Mouse (Mus musculus) lung, adult 2 months (tissue): Measurements from ENCODE around the gene Mcmbp. TPM values are rescaled to one million over a fixed set of nuclear protein-coding genes. Genes with fewer than 3 reads are reported as not detected.
A peak's percentile ranks its signal among the peaks of the same experiment; 100 is the strongest.
"Not testable (repeated sequence)": the region's sequence is repeated elsewhere in the genome, so short reads cannot be mapped to it uniquely, and the experiment has no call there.

Source experiments
- DNase-seq: peaks from one replicate; pipeline ENCODE4 v3.0.0; 2022
- H3K4me1 ChIP-seq: fragments of 200-500 bp; 2 replicates; pipeline ENCODE4 v1.6.1; 2011; ENCODE audit warnings: low read length; ENCODE audit not compliant: control insufficient read depth, insufficient read depth
- H3K4me3 ChIP-seq: fragments of 200-500 bp; replicated peaks from 2 replicates; pipeline ENCODE3; 2011; ENCODE audit warnings: low read depth, mild to moderate bottlenecking, control low read depth, low read length; ENCODE audit errors: extremely low read depth
- CTCF ChIP-seq: fragments of 200-500 bp; IDR thresholded peaks from 2 replicates; pipeline ENCODE4 v1.5.1; 2011; ENCODE audit warnings: mild to moderate bottlenecking, low read length, control low read depth; ENCODE audit not compliant: insufficient read depth
- POLR2A ChIP-seq: fragments of 200-500 bp; IDR thresholded peaks from 2 replicates; pipeline ENCODE4 v1.6.1; 2011; ENCODE audit warnings: low read depth, mild to moderate bottlenecking, control low read depth, low read length, borderline replicate concordance; ENCODE audit errors: extremely low read depth
- WGBS: fragments of 180-500 bp; shearing (Covaris S2); methylation state at CpG from one replicate; pipeline ENCODE4 v1.1.7; 2018; 5-methylcytosine and 5-hydroxymethylcytosine counted together
- polyA plus RNA-seq: library from polyadenylated mRNA; depleted of rRNA; stranded (reverse); fragments of >200 nt; gene quantifications from 2 replicates; pipeline ENCODE4 v1.2.3, GENCODE M21; 2012

Gene Mcmbp
- polyA plus RNA-seq, 1 experiment = 32.5 TPM

GRCm38 (mm10) chr7:128727701-128728100, 12.6 kb downstream of the Mcmbp start:
- H3K4me3 ChIP-seq = no peak overlapping the region
- H3K4me1 ChIP-seq = peaks cover 2% of the 10 kb centered on the region; the same call in 1 of the 2 replicates
- DNase-seq = no peak
- TF ChIP-seq CTCF (no peak), POLR2A (no peak)
- WGBS = 72% methylated on average over 5 of the region's 5 CpGs

DNA sequence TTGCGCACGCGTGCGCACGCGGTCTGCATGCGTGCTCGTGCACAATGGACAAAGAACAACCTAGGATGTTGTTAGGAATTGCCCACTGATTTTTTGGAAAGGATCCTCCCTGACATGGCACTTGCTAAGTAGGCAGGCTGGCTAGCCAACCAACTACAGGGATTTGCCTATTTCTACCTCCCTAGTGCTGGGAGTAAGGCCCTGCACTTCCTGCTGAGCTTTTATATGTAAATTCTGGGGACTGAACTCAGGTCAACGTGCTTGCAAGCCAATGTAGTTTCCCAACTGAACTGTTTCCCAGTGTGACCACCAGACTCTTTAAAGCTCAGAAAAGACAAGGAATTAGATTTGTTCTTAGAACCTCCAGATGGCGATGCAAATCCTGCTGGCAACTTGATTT, 13.3 kb downstream of the Mcmbp start:
- H3K4me1 ChIP-seq = peaks cover 2% of the 10 kb centered on the region; the same call in 1 of the 2 replicates
- WGBS = 90% methylated on average over 10 of the region's 10 CpGs
- no peak overlapping the region for H3K4me3 ChIP-seq
- no peak for DNase-seq
- no peak for TF ChIP-seq POLR2A
- no peak for TF ChIP-seq CTCF

- no peak overlapping the region for H3K4me3 ChIP-seq
- no peak for DNase-seq
- no peaks in the 10 kb centered on the region for H3K4me1 ChIP-seq
- no peak for TF ChIP-seq CTCF
- TF ChIP-seq POLR2A = no peak
- WGBS = 59% methylated on average over 9 of the region's 9 CpGs
Measured at GRCm38 (mm10) chr7:128725189-128725588, 15.1 kb downstream of the Mcmbp start.

DNA sequence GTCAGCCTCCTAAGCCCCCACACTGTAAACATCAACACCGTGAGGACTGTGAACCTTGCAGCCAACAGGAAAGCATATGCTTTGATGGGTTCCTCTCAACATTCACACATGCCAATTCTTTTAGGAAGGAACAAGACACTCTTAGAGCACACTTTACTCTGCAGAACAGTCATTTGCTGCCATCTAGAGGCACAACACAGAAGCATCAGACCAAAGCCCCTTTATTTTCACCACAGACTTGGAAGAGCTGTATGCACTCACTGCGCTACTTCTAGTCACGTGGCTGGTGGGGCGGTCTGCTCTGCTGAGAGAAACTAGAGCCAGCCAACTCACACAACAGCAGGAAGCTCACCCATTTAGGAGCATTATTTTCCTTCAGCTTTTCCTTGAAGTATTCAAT, 15.5 kb downstream of the Mcmbp start:
- TF ChIP-seq POLR2A (no peak), CTCF (peak; percentile 30; the same call in 1 of the 2 replicates)
- H3K4me1 ChIP-seq = no peaks in the 10 kb centered on the region
- 16% methylated on average over 4 of the region's 4 CpGs for WGBS
- no peak overlapping the region for H3K4me3 ChIP-seq
- peak; percentile 40 for DNase-seq

DNA sequence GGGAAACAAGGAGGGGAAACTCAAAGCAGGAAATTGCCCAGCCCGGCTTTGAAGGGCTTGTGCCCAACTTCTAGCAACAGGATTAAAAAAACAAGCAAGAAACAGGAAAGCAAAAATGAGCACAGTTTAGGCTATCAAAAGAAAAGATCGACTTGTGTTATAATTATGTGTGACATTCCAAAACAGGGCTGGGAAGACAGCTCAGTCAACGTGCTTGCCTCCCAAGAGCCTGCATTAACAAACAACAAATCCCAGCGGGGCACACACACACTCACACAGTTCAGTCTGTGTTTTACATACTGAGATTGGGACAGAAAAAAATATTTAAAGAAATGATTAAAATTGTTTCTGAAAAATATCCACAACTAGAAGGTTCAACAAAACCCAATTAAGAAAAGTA, 22.3 kb downstream of the Mcmbp start:
- H3K4me3 ChIP-seq = no peak overlapping the region
- H3K4me1 ChIP-seq = no peaks in the 10 kb centered on the region
- no peak for DNase-seq
- TF ChIP-seq POLR2A (no peak), CTCF (no peak)
- WGBS = 36% methylated on average over 4 of the region's 4 CpGs

- TF ChIP-seq CTCF = peak; percentile 96
- no peak for TF ChIP-seq POLR2A
- no peak overlapping the region for H3K4me3 ChIP-seq
- no peaks in the 10 kb centered on the region for H3K4me1 ChIP-seq
- WGBS = 19% methylated on average over 4 of the region's 4 CpGs
- DNase-seq = peak; percentile 62
Measured at GRCm38 (mm10) chr7:128705735-128706134, 34.6 kb downstream of the Mcmbp start.

GRCm38 (mm10) chr7:128699959-128700358, 40.3 kb downstream of the Mcmbp start:
- H3K4me3 ChIP-seq, DNase-seq, H3K4me1 ChIP-seq: not testable (repeated sequence)
- WGBS = 81% methylated on average over 6 of the region's 6 CpGs

GRCm38 (mm10) chr7:128694848-128695247, 45.4 kb downstream of the Mcmbp start:
- Histone ChIP-seq H3K4me3 (no peak overlapping the region), H3K4me1 (no peaks in the 10 kb centered on the region)
- WGBS = 86% methylated on average over 10 of the region's 10 CpGs
- no peak for DNase-seq
- TF ChIP-seq CTCF (no peak), POLR2A (no peak)

DNA sequence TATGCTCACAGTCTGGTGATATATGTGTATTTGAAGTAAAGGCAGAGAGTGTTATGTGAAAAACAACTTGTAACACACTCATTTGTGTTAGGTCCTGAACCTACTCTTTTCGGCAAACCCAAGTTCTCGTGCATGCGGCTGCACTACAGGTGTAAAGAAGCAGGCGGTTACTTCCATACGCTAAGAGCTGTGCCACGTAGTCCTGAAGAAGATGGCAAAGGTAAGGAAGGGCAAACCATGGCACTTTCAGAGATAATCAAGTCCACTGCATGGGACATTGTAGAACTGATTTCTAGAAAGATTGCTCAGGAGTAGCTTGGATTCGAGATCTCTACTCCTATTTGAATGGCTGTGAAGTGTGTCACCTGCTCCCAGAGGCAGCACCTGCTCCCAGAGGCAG, 48.1 kb downstream of the Mcmbp start:
- no peak for DNase-seq
- TF ChIP-seq POLR2A (no peak), CTCF (no peak)
- no peak overlapping the region for H3K4me3 ChIP-seq
- H3K4me1 ChIP-seq = no peaks in the 10 kb centered on the region
- 88% methylated on average over 7 of the region's 7 CpGs for WGBS

GRCm38 (mm10) chr7:128690796-128691195, 49.5 kb downstream of the Mcmbp start:
- 72% methylated on average over 7 of the region's 7 CpGs for whole genome bisulfite sequencing
- TF ChIP-seq POLR2A (no peak), CTCF (no peak)
- Histone ChIP-seq H3K4me3 (no peak overlapping the region), H3K4me1 (no peaks in the 10 kb centered on the region)
- DNase-seq = no peak
